Mouse (Mus musculus): ENCODE measurements around the gene Cyp2u1. TPM values are rescaled to one million over a fixed set of nuclear protein-coding genes. Genes with fewer than 3 reads are reported as not detected.

Gene Cyp2u1
- polyA plus RNA-seq, 1 experiment from 2014 or later = 5.4 TPM

GRCm38 (mm10) chr3:131299908-131300307 is 3.1 kb downstream of the Cyp2u1 start:
- Histone ChIP-seq H3K9me3 (no peaks in the 10 kb centered on the region), H3K4me2 (no peak overlapping the region), H3K27ac (no peak overlapping the region), H3K4me3 (no peak overlapping the region), H3K9ac (no peak overlapping the region), H3K4me1 (replicated peaks) (peaks cover 15% of the 10 kb centered on the region; the same call in 1 of the 2 replicates), H3K36me3 (peaks cover 22% of the 10 kb centered on the region), H3K27me3 (no peaks in the 10 kb centered on the region)
- WGBS = 6% methylated on average over 6 of the region's 6 CpGs
- ATAC-seq (ENCODE audit: low FRiP score) = no peak

GRCm38 (mm10) chr3:131299078-131299477 is 3.9 kb downstream of the Cyp2u1 start:
- Histone ChIP-seq H3K27ac (no peak overlapping the region), H3K27me3 (no peaks in the 10 kb centered on the region), H3K4me3 (no peak overlapping the region), H3K9me3 (no peaks in the 10 kb centered on the region), H3K4me2 (no peak overlapping the region), H3K9ac (no peak overlapping the region), H3K36me3 (peaks cover 25% of the 10 kb centered on the region), H3K4me1 (replicated peaks) (peaks cover 15% of the 10 kb centered on the region; the same call in 1 of the 2 replicates)
- ATAC-seq (ENCODE audit: low FRiP score) = no peak
- WGBS = 83% methylated on average over 9 of the region's 9 CpGs

DNA sequence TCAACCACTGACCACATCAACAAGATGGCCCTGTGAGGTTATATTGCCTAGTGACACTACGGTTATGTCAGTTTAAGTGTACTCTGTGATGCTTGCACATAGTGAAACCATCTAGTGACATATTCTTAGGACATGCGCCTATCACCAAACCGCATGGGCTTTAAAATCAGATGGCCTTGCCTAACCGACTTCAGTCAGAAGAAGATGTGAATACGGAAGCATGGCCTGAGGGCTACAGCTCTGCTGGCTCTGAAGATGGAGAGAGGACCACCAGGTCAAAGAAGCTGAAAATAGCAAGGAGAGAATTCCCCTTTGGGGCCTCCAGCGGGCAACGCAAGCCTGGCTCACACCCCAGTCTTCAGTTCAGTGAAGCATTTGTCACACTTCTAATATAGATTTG is 6.1 kb downstream of the Cyp2u1 start:
- peaks cover 29% of the 10 kb centered on the region for H3K36me3 ChIP-seq
- WGBS = 93% methylated on average over 7 of the region's 7 CpGs
- H3K27ac ChIP-seq = no peak overlapping the region
- no peak overlapping the region for H3K4me3 ChIP-seq
- no peak for ATAC-seq (ENCODE audit: low FRiP score)
- no peak overlapping the region for H3K4me2 ChIP-seq
- no peaks in the 10 kb centered on the region for H3K27me3 ChIP-seq
- no peaks in the 10 kb centered on the region for H3K9me3 ChIP-seq
- peaks cover 6% of the 10 kb centered on the region; the same call in 1 of the 2 replicates for H3K4me1 ChIP-seq (replicated peaks)
- no peak overlapping the region for H3K9ac ChIP-seq

DNA sequence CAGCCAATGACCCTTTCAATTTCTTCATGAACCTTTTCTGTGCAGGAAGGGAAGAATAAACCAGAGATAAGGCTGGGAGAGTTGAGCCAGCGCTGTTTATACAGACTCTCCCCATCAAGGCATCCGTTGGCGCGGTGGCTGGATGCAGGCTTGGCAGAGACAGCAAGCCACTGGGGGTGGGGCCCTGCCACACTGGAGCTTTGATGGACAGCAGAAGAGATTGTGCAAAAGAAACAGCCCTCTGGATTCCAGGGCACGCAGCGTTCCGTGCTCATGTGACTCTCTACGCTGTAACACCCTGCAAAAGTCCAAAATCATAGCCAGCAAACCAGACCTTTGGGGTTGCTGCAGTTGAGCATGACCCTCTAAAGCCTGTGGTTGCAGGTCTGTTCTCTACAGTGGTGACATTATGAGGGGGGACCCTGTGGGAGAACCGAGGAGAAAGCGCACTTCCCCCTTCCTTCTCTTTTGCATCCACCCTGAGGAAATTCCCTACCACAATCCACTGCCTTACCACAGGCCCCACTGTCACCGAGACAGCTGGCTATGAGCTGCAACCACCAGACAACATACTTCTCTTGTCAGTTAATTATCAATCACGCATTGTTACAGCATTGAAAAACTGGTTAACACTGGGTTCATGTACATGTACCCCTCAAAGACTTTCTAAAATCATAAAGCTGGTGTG is 7.4 kb downstream of the Cyp2u1 start:
- H3K9ac ChIP-seq = peak overlapping the region; percentile 49; the same call in 1 of the 2 replicates
- 0 out of 2 replicates have a peak, but pooled peaks cover 2% of the 10 kb centered on the region for H3K4me1 ChIP-seq (replicated peaks)
- ATAC-seq (ENCODE audit: low FRiP score) = no peak
- H3K4me3 ChIP-seq = no peak overlapping the region
- H3K9me3 ChIP-seq = no peaks in the 10 kb centered on the region
- no peak overlapping the region for H3K27ac ChIP-seq
- no peak overlapping the region for H3K4me2 ChIP-seq
- H3K27me3 ChIP-seq = no peaks in the 10 kb centered on the region
- 91% methylated on average over 12 of the region's 12 CpGs for WGBS
- H3K36me3 ChIP-seq = peaks cover 39% of the 10 kb centered on the region

DNA sequence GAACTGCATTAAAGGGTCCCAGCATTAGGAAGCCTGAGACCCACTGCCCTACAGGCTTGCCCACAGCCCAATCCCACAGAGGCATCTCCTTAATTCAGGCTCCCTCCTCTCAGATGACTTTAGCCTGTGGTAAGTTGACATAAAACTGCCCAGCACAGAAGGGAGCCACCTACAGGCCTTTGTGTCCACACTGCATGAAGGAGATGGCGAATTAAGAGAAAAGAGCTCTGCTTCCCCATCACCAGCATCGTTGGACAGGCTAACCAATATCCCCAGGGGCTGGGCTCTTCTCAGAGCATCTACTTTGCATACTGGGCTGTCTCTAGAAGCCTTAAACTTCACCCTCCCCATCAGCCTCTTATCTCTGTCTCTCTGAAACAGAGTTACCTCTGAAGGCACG is 8.5 kb downstream of the Cyp2u1 start:
- no peak for ATAC-seq (ENCODE audit: low FRiP score)
- H3K27ac ChIP-seq = no peak overlapping the region
- WGBS = 60% methylated on average over 3 of the region's 3 CpGs
- H3K27me3 ChIP-seq = no peaks in the 10 kb centered on the region
- H3K4me1 ChIP-seq (replicated peaks) = no peaks in the 10 kb centered on the region
- H3K4me3 ChIP-seq = no peak overlapping the region
- no peak overlapping the region for H3K4me2 ChIP-seq
- no peak overlapping the region for H3K9ac ChIP-seq
- peaks cover 40% of the 10 kb centered on the region for H3K36me3 ChIP-seq
- no peaks in the 10 kb centered on the region for H3K9me3 ChIP-seq

DNA sequence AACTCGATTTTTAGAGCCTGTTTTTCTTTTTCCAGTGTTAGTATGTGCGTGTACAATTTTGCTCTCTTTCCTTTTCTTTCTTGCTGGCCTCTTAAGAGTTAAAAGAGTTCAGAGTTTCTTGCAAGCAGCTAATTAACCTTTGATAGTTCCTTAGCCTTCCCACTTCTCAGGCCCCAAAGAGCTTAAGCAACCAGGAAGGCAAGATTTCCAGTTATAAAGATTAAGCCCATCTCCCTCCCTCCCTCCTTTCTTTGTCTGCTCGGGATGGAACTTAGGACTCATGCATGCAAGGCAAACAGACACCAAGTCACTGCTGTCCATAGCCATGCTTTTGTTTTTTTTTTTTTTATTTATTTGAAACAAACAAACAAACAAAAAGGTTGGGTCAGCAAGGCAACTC is 10.1 kb downstream of the Cyp2u1 start:
- 79% methylated on average over 3 of the region's 3 CpGs for WGBS
- no peak overlapping the region for H3K4me2 ChIP-seq
- ATAC-seq (ENCODE audit: low FRiP score) = no peak
- H3K4me3 ChIP-seq = no peak overlapping the region
- no peaks in the 10 kb centered on the region for H3K27me3 ChIP-seq
- H3K36me3 ChIP-seq = peaks cover 40% of the 10 kb centered on the region
- no peaks in the 10 kb centered on the region for H3K4me1 ChIP-seq (replicated peaks)
- H3K9me3 ChIP-seq = no peaks in the 10 kb centered on the region
- no peak overlapping the region for H3K27ac ChIP-seq
- no peak overlapping the region for H3K9ac ChIP-seq

DNA sequence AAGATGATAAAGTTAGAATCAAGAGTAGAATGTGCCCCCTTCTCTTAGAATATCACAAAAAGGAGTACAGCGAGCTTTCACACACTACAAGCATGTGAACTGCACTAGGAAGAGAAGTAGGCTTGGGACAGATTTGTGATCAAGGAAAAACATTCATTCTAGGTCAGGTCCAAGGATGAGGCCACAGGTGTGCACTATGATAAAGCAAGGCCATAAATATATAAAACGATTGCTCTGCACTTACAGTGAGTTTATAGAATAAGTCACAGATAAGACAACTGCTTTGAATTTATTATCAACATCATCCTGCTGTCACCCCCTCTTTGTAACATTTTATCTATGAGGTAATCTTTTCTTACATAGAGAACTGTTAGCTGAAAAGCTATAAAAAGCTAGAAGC is 10.7 kb downstream of the Cyp2u1 start:
- Histone ChIP-seq H3K4me2 (no peak overlapping the region), H3K27me3 (no peaks in the 10 kb centered on the region), H3K4me1 (replicated peaks) (no peaks in the 10 kb centered on the region), H3K27ac (no peak overlapping the region), H3K9ac (no peak overlapping the region), H3K4me3 (no peak overlapping the region), H3K9me3 (no peaks in the 10 kb centered on the region), H3K36me3 (peaks cover 34% of the 10 kb centered on the region)
- 92% methylated on average over 2 of the region's 2 CpGs for WGBS
- no peak for ATAC-seq (ENCODE audit: low FRiP score)

DNA sequence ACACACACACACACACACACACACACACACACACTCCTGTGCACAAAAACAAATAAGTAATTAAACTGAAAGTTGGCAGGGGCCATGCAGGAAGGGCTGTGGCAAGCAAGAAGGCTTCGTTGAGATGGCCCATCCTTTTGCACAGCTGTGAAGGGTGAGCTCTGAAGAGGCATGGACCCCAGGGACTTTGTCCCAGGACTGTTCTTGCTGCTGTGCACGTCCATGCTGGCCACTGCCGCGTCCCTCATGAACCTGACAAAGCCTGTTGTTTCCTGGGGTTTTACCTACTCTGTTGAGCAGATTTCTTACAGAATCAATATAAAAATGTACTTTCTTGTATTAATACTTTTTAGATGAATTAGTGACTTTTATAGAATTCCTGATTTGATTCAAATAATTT is 11.1 kb downstream of the Cyp2u1 start:
- no peaks in the 10 kb centered on the region for H3K27me3 ChIP-seq
- ATAC-seq (ENCODE audit: low FRiP score) = no peak
- H3K4me2 ChIP-seq = no peak overlapping the region
- peaks cover 29% of the 10 kb centered on the region for H3K36me3 ChIP-seq
- 86% methylated on average over 4 of the region's 4 CpGs for WGBS
- H3K4me1 ChIP-seq (replicated peaks) = no peaks in the 10 kb centered on the region
- H3K4me3 ChIP-seq = no peak overlapping the region
- H3K27ac ChIP-seq = no peak overlapping the region
- H3K9ac ChIP-seq = no peak overlapping the region
- no peaks in the 10 kb centered on the region for H3K9me3 ChIP-seq

DNA sequence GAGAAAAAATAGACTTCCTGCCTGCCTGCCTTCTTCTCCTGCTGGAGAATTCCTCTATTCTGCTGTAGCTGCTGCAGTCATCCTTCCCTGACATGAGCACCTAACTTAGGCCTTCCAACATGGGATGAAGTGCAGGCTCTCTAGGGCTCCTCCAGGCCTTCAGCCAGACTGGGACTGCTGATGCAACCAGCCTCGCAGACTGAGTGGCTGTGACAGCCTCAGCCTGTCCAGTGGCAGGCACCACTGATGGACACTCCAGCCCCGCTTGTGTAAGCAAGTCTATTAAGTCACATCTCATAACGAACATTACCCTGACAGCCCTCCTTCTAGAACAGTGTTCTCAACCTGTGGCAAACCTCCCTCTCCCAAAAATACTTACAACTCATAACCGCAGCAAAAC is 28.9 kb downstream of the Cyp2u1 start:
- Histone ChIP-seq H3K4me2 (no peak overlapping the region), H3K4me1 (replicated peaks) (peaks cover 12% of the 10 kb centered on the region), H3K9ac (no peak overlapping the region), H3K27me3 (0 out of 2 replicates have a peak, but pooled peaks cover 3% of the 10 kb centered on the region), H3K27ac (no peak overlapping the region), H3K4me3 (no peak overlapping the region), H3K9me3 (no peaks in the 10 kb centered on the region), H3K36me3 (no peaks in the 10 kb centered on the region)
- WGBS = 98% methylated on average over 4 of the region's 4 CpGs
- no peak for ATAC-seq (ENCODE audit: low FRiP score)

GRCm38 (mm10) chr3:131272374-131273100 is 30.5 kb downstream of the Cyp2u1 start:
- peak overlapping the region; percentile 74 for H3K9ac ChIP-seq
- no peak overlapping the region for H3K27ac ChIP-seq
- H3K4me2 ChIP-seq = peak overlapping the region; percentile 87
- H3K9me3 ChIP-seq = no peaks in the 10 kb centered on the region
- 69% methylated on average over 10 of the region's 10 CpGs for WGBS
- H3K36me3 ChIP-seq = no peaks in the 10 kb centered on the region
- peak overlapping the region; percentile 68 for H3K4me3 ChIP-seq
- H3K27me3 ChIP-seq = 0 out of 2 replicates have a peak, but pooled peaks cover 3% of the 10 kb centered on the region
- peaks cover 12% of the 10 kb centered on the region for H3K4me1 ChIP-seq (replicated peaks)
- ATAC-seq (ENCODE audit: low FRiP score) = no peak

DNA sequence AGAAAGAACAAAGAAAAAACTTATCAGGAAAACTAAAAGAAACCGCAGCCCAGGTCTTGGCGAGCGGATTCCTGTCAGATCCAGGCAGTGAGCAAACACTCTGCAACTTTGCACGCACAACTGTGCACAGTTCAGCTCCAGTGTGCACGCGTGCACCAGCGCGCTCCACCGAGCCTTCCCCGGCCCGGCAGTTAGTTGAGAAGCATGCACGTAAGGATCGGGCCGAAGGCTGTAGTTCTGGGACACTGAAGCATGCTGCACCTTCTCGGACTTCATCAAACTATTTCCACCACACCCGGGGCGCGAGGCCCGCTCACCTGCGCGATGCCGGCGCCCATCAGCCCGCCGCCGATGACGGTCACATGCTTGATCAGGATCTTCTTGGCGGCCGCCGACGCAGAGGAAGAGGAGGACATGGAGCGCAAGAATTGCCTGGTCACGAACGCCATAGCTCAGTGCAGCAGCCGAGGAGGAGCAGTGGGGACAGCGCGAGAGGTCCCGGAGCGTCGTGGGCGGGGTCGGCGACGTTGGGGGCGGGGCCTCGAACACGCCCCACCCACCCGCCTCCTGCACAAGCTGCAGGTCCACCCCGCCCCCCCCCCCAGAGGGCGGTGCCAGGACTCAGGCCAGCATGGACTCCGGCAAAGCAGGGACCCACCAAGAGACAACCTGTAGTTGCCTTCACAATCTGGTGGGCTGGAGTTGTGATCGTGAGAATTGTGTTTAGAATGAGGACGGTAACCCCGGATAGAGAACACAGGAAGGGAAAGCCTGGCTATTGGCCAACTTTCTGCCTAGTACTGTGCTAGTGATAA is 31.3 kb downstream of the Cyp2u1 start, which contains the start of gene Hadh:
Gene Hadh (minus strand): TSS at position 543 of the 815 bp plus-strand sequence.
- under 1% methylated on average over 54 of the region's 54 CpGs for WGBS
- peaks cover 12% of the 10 kb centered on the region for H3K4me1 ChIP-seq (replicated peaks)
- ATAC-seq (ENCODE audit: low FRiP score) = peak; percentile 93
- H3K27me3 ChIP-seq = 0 out of 2 replicates have a peak, but pooled peaks cover 3% of the 10 kb centered on the region
- peak within 1 kb of the TSS; percentile 48 for H3K27ac ChIP-seq
- H3K4me3 ChIP-seq = peak within 1 kb of the TSS; percentile 68
- no peaks in the 10 kb centered on the region for H3K9me3 ChIP-seq
- peak within 1 kb of the TSS; percentile 74 for H3K9ac ChIP-seq
- H3K4me2 ChIP-seq = peak within 1 kb of the TSS; percentile 87
- no peaks in the 10 kb centered on the region for H3K36me3 ChIP-seq

DNA sequence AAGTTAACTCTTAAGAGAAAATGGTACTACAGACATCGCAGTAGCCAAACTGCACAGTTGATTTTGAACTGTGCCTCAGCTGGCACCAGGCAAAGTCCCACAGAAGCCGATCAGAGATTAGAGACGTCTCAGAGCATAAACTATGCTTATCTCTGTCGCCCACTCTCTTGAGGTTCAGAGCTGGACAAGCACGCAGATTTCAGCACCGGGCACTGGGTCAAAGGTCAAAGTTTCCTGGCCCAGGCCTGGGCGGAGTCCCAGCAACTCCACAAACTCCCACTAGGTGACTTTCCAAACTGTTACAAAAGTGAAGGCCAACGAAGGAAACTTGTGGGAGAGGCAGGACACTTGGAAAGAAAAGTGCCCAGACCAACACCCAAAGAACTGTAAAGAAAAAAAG is 31.9 kb downstream of the Cyp2u1 start:
- 0 out of 2 replicates have a peak, but pooled peaks cover 3% of the 10 kb centered on the region for H3K27me3 ChIP-seq
- H3K27ac ChIP-seq = no peak overlapping the region
- 11% methylated on average over 8 of the region's 8 CpGs for WGBS
- ATAC-seq (ENCODE audit: low FRiP score) = peak; percentile 46
- H3K4me1 ChIP-seq (replicated peaks) = peaks cover 12% of the 10 kb centered on the region
- H3K4me3 ChIP-seq = peak overlapping the region; percentile 68
- H3K36me3 ChIP-seq = no peaks in the 10 kb centered on the region
- H3K9ac ChIP-seq = peak overlapping the region; percentile 74
- H3K9me3 ChIP-seq = no peaks in the 10 kb centered on the region
- peak overlapping the region; percentile 87 for H3K4me2 ChIP-seq
